Mouse (Mus musculus) liver, embryonic 15.5 days (tissue): Measurements from ENCODE around the gene Fam122a. TPM values are rescaled to one million over a fixed set of nuclear protein-coding genes. Genes with fewer than 3 reads are reported as not detected.

ENCODE experiments used
- ATAC-seq: fragments of 200-750 bp; cut with Nextera tagmentation; 2 replicates; pipeline ENCODE4 v1.8.0; 2017; ENCODE audit warnings: moderate number of reproducible peaks, mild to moderate bottlenecking, moderate library complexity; ENCODE audit not compliant: insufficient read depth
- H3K27ac ChIP-seq: fragments of 300-500 bp; sonication (generic); replicated peaks from 2 replicates; pipeline ENCODE4 v1.5.1; 2015; ENCODE audit warnings: mild to moderate bottlenecking, inconsistent platforms
- H3K27me3 ChIP-seq: fragments of 300-500 bp; sonication (generic); 2 replicates; pipeline ENCODE4 v1.6.1; 2015; ENCODE audit warnings: mild to moderate bottlenecking, inconsistent platforms
- H3K36me3 ChIP-seq: fragments of 300-500 bp; sonication (generic); replicated peaks from 2 replicates; pipeline ENCODE4 v1.6.1; 2015; ENCODE audit warnings: moderate library complexity, mild to moderate bottlenecking, inconsistent platforms
- H3K4me1 ChIP-seq: fragments of 300-500 bp; sonication (generic); replicated peaks from 2 replicates; pipeline ENCODE4 v1.6.1; 2015; ENCODE audit warnings: inconsistent platforms
- H3K4me2 ChIP-seq: fragments of 300-500 bp; sonication (generic); 2 replicates; pipeline ENCODE4 v1.6.1; 2015; ENCODE audit warnings: moderate library complexity, mild to moderate bottlenecking, inconsistent platforms
- H3K4me3 ChIP-seq: fragments of 300-500 bp; sonication (generic); replicated peaks from 2 replicates; pipeline ENCODE4 v1.5.1; 2015; ENCODE audit warnings: mild to moderate bottlenecking, inconsistent platforms
- H3K9ac ChIP-seq: fragments of 300-500 bp; sonication (generic); 2 replicates; pipeline ENCODE4 v1.6.1; 2015; ENCODE audit warnings: moderate library complexity, mild to moderate bottlenecking, inconsistent platforms
- H3K9me3 ChIP-seq: fragments of 300-500 bp; sonication (generic); replicated peaks from 2 replicates; pipeline ENCODE4 v1.6.1; 2016; ENCODE audit warnings: inconsistent platforms
- WGBS: fragments of 180-500 bp; shearing (Covaris S2); methylation state at CpG from one replicate; pipeline ENCODE4 v1.1.7; 2015; ENCODE audit warnings: mixed read lengths; ENCODE audit not compliant: insufficient replicate concordance; 5-methylcytosine and 5-hydroxymethylcytosine counted together
- polyA plus RNA-seq: library from polyadenylated mRNA; unstranded; fragments of >200 nt; fragmentation: Nextera tagmentation; extraction: Ambion mirVana; gene quantifications from 2 replicates; pipeline ENCODE4 v1.2.1, GENCODE M21; 2015

Gene Fam122a
- polyA plus RNA-seq, 1 experiment from 2014 or later = 25.7 TPM

- ATAC-seq = no peak
- Histone ChIP-seq H3K4me2 (no peak overlapping the region), H3K27me3 (no peaks in the 10 kb centered on the region), H3K9ac (no peak overlapping the region), H3K27ac (no peak overlapping the region), H3K9me3 (no peaks in the 10 kb centered on the region), H3K4me1 (peaks cover 8% of the 10 kb centered on the region; the same call in 1 of the 2 replicates), H3K36me3 (no peaks in the 10 kb centered on the region), H3K4me3 (no peak overlapping the region)
- WGBS = 68% methylated on average over 8 of the region's 8 CpGs
Observed at GRCm38 (mm10) chr19:24486433-24487296, 9.5 kb upstream of the Fam122a start.

GRCm38 (mm10) chr19:24484612-24485194 is 7.5 kb upstream of the Fam122a start:
- no peak for ATAC-seq
- Histone ChIP-seq H3K27ac (no peak overlapping the region), H3K4me2 (no peak overlapping the region), H3K4me1 (peaks cover 4% of the 10 kb centered on the region; the same call in 1 of the 2 replicates), H3K9ac (no peak overlapping the region), H3K36me3 (no peaks in the 10 kb centered on the region), H3K9me3 (no peaks in the 10 kb centered on the region), H3K4me3 (no peak overlapping the region), H3K27me3 (no peaks in the 10 kb centered on the region)
- 64% methylated on average over 4 of the region's 4 CpGs for WGBS

DNA sequence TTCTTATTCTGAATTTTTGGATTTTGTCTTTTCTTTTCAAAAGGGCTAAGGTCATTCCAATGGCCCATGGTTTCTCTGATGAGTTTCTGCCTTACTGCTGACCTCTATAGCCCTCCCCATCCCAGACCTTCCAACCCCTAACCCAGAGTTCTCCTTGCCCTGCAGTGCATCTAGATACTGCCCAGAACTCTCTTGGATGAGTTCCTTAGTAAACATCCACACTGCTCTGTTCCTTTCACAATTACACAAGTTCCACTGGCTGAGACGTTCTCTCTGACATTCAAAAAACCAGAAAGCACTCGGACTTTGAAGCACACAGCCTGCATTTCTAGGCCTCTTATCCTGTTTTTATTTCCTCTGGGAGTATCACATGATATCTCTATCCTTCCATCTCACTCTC is 3.8 kb upstream of the Fam122a start:
- no peak overlapping the region for H3K27ac ChIP-seq
- no peaks in the 10 kb centered on the region for H3K9me3 ChIP-seq
- WGBS = 55% methylated on average over 2 of the region's 2 CpGs
- ATAC-seq = no peak
- H3K4me2 ChIP-seq = no peak overlapping the region
- no peaks in the 10 kb centered on the region for H3K27me3 ChIP-seq
- no peaks in the 10 kb centered on the region for H3K36me3 ChIP-seq
- H3K9ac ChIP-seq = no peak overlapping the region
- H3K4me1 ChIP-seq = peaks cover 12% of the 10 kb centered on the region
- H3K4me3 ChIP-seq = no peak overlapping the region

DNA sequence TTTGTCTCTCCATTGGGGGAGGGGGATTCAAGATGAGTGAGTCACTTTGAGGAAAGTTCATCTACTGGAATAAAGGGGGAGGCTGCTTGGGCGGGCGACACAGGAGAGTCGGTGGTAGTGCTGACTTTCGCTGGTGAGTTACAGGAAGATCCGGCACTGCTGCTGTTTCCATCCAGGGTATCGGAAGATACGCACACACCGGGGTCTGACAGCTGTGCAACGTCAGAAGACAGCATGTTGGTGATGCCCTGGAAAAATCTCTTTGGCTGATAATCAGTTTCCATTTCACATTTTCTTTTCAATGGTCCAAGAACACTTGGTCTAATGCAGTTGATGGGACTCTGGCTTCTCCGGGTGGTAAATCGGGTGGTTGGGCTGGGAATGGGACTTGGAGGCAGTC is 695 bp downstream of the Fam122a start:
- Histone ChIP-seq H3K36me3 (peaks cover 13% of the 10 kb centered on the region), H3K9ac (peak overlapping the region; percentile 91), H3K27me3 (no peaks in the 10 kb centered on the region), H3K9me3 (no peaks in the 10 kb centered on the region), H3K4me1 (peaks cover 26% of the 10 kb centered on the region), H3K27ac (peak overlapping the region; percentile 95), H3K4me3 (peak overlapping the region; percentile 91), H3K4me2 (peak overlapping the region; percentile 94)
- under 1% methylated on average over 11 of the region's 11 CpGs for WGBS
- peak; percentile 43; the same call in 1 of the 2 replicates for ATAC-seq

- Histone ChIP-seq H3K27me3 (no peaks in the 10 kb centered on the region), H3K9ac (no peak overlapping the region), H3K4me2 (peak overlapping the region; percentile 52), H3K4me1 (peaks cover 26% of the 10 kb centered on the region), H3K9me3 (no peaks in the 10 kb centered on the region), H3K27ac (peak overlapping the region; percentile 31; the same call in 1 of the 2 replicates), H3K4me3 (peak overlapping the region; percentile 31), H3K36me3 (peaks cover 13% of the 10 kb centered on the region)
- 72% methylated on average over 6 of the region's 6 CpGs for WGBS
- ATAC-seq = no peak
Observed at GRCm38 (mm10) chr19:24475281-24475680, 1.9 kb downstream of the Fam122a start.

DNA sequence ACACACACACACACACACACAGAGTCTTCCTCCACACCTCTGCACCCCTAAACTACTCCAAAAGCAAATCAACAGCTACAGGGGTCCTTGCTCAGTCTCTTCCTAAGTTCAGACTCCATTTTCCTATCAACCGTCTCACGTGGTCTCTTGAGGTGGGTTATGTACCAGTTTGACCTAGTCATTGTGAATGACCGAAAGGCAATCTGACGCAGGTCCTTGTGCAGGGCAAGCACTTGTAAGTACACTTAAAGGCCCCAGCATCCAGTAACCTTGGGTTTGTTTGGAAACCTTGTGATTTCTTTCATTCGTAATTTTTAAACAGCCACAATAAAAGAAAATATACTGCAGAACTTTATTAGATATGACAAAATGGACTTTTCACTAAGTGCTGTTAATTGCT is 4.6 kb downstream of the Fam122a start:
- no peak for ATAC-seq
- H3K4me2 ChIP-seq = no peak overlapping the region
- H3K9me3 ChIP-seq = no peaks in the 10 kb centered on the region
- H3K9ac ChIP-seq = no peak overlapping the region
- peaks cover 14% of the 10 kb centered on the region for H3K4me1 ChIP-seq
- H3K27me3 ChIP-seq = no peaks in the 10 kb centered on the region
- 82% methylated on average over 5 of the region's 5 CpGs for WGBS
- H3K36me3 ChIP-seq = peaks cover 13% of the 10 kb centered on the region
- no peak overlapping the region for H3K4me3 ChIP-seq
- no peak overlapping the region for H3K27ac ChIP-seq

DNA sequence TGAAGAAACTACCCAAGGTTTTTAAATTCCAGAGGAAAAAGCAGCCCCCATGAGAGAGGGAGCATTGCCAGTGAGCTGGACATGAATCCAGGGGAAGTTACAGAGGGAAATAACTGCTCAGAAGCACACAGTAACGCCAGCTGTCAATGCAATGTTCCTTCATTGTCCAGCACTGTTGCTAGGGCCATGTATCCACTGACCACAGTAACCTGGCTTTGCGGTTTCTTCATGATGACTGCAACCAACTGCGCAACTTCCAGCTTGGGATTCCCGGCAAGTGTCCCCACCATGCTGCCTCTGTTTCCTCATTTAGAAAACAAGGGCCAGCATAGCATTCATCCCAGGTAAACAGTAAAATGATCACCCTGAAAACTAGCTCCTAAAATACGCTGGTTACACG is 5.6 kb downstream of the Fam122a start:
- H3K4me1 ChIP-seq = peaks cover 13% of the 10 kb centered on the region
- H3K4me2 ChIP-seq = no peak overlapping the region
- no peaks in the 10 kb centered on the region for H3K27me3 ChIP-seq
- no peak for ATAC-seq
- no peak overlapping the region for H3K27ac ChIP-seq
- no peak overlapping the region for H3K4me3 ChIP-seq
- peaks cover 13% of the 10 kb centered on the region for H3K36me3 ChIP-seq
- H3K9me3 ChIP-seq = no peaks in the 10 kb centered on the region
- H3K9ac ChIP-seq = no peak overlapping the region
- 84% methylated on average over 6 of the region's 6 CpGs for WGBS

- Histone ChIP-seq H3K9ac (no peak overlapping the region), H3K4me1 (0 out of 2 replicates have a peak, but pooled peaks cover under 1% of the 10 kb centered on the region), H3K4me2 (no peak overlapping the region), H3K36me3 (peaks cover 9% of the 10 kb centered on the region), H3K9me3 (no peaks in the 10 kb centered on the region), H3K4me3 (no peak overlapping the region), H3K27ac (no peak overlapping the region), H3K27me3 (no peaks in the 10 kb centered on the region)
- WGBS = 58% methylated on average over 4 of the region's 4 CpGs
- no peak for ATAC-seq
Observed at GRCm38 (mm10) chr19:24469216-24469615, 7.9 kb downstream of the Fam122a start.

- WGBS = 73% methylated on average over 3 of the region's 3 CpGs
- Histone ChIP-seq H3K4me1 (no peaks in the 10 kb centered on the region), H3K4me2 (no peak overlapping the region), H3K4me3 (no peak overlapping the region), H3K9ac (no peak overlapping the region), H3K36me3 (peaks cover 8% of the 10 kb centered on the region; the same call in 1 of the 2 replicates), H3K27ac (no peak overlapping the region), H3K9me3 (no peaks in the 10 kb centered on the region), H3K27me3 (no peaks in the 10 kb centered on the region)
- ATAC-seq = no peak
Observed at GRCm38 (mm10) chr19:24468616-24469015, 8.5 kb downstream of the Fam122a start.

- Histone ChIP-seq H3K27ac (no peak overlapping the region), H3K4me2 (no peak overlapping the region), H3K36me3 (no peaks in the 10 kb centered on the region), H3K9ac (no peak overlapping the region), H3K4me3 (no peak overlapping the region), H3K27me3 (no peaks in the 10 kb centered on the region), H3K9me3 (no peaks in the 10 kb centered on the region), H3K4me1 (peaks cover 6% of the 10 kb centered on the region)
- ATAC-seq = no peak
- WGBS = 67% methylated on average over 3 of the region's 3 CpGs
Observed at GRCm38 (mm10) chr19:24463011-24463410, 14.1 kb downstream of the Fam122a start.

DNA sequence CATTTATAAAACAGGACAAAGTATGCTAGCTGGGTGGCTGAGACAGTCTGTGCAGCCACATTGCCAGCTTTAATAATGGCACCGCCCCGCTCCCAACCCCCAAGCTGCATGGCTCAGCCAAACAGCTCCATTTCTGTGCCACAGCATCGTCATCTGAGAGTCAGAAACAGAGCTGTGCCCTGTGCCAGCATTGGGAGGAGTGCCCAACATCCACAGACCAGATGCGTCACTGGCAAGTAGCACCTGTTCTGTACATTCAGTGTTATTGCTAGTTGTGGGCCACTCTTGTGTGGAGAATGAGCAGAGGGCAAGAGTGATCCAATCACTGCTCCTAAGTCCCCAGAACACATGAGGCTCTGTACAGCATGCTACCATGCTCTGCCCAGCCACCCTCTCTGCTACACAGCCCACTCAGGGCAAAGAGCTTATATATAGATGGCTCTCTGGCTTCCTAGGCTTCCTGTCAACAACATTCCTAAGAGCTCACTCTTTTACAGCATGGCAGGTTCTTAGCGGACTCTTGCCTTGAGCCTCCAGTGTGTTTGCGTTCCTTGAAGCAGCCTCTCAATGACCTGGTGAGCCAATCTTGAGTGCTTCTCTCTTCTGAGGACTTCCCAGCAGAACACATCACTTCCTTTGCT is 20.4 kb downstream of the Fam122a start:
- Histone ChIP-seq H3K9ac (no peak overlapping the region), H3K27ac (no peak overlapping the region), H3K9me3 (no peaks in the 10 kb centered on the region), H3K36me3 (no peaks in the 10 kb centered on the region), H3K4me1 (peaks cover 33% of the 10 kb centered on the region), H3K4me2 (no peak overlapping the region), H3K4me3 (no peak overlapping the region), H3K27me3 (no peaks in the 10 kb centered on the region)
- no peak for ATAC-seq
- WGBS = 89% methylated on average over 6 of the region's 6 CpGs
